19 mouse cellular contexts compared by ENCODE assay signal in genomic region chr11:43144178-43144577, GRCm38 (mm10). TPM values are rescaled to one million over a fixed set of nuclear protein-coding genes. Genes with fewer than 3 reads are reported as not detected.
"Had no signal": no experiment of that assay in that cellular context is flagged by ENCODE, and none has a peak within 500 bp of the region (broad histone marks: within the 10 kb centered on the region; RNA-seq: fewer than 3 reads in every experiment).

No protein-coding gene starts in this region.

- H3K27me3 ChIP-seq: liver, embryonic 15.5 days; lung, embryonic 15.5 days; midbrain, embryonic 12.5 days; midbrain, embryonic 15.5 days; neural tube, embryonic 12.5 days had no signal

- ATAC-seq: liver, postnatal 0 days; lung, postnatal 0 days; midbrain, embryonic 15.5 days had no signal

- H3K4me1 ChIP-seq: liver, embryonic 15.5 days; lung, embryonic 15.5 days; midbrain, embryonic 10.5 days; midbrain, embryonic 12.5 days; midbrain, embryonic 15.5 days; neural tube, embryonic 12.5 days had no signal

- H3K9ac ChIP-seq: liver, embryonic 15.5 days; liver, postnatal 0 days; lung, embryonic 15.5 days; midbrain, embryonic 12.5 days; midbrain, embryonic 15.5 days; neural tube, embryonic 12.5 days had no signal

- H3K4me3 ChIP-seq: liver, embryonic 15.5 days; lung, embryonic 15.5 days; midbrain, embryonic 10.5 days; midbrain, embryonic 12.5 days; midbrain, embryonic 15.5 days; neural tube, embryonic 12.5 days had no signal

- DNase-seq: liver, postnatal 0 days; lung, adult 2 months; lung, postnatal 14 days; lung, postnatal 4 days; right cerebral cortex, postnatal 14 days; spleen, adult 18-20 months; thymus, adult 18-20 months; thymus, postnatal 14 days; thymus, postnatal 36 days had no signal

- H3K4me2 ChIP-seq: liver, embryonic 15.5 days; lung, embryonic 15.5 days; midbrain, embryonic 12.5 days; midbrain, embryonic 15.5 days; neural tube, embryonic 12.5 days had no signal

- H3K9me3 ChIP-seq: liver, embryonic 15.5 days; lung, embryonic 15.5 days; midbrain, embryonic 10.5 days; midbrain, embryonic 12.5 days; midbrain, embryonic 15.5 days; neural tube, embryonic 12.5 days had no signal

- H3K27ac ChIP-seq: liver, embryonic 15.5 days; lung, embryonic 15.5 days; midbrain, embryonic 10.5 days; midbrain, embryonic 12.5 days; midbrain, embryonic 15.5 days; neural tube, embryonic 12.5 days had no signal

- H3K36me3 ChIP-seq: liver, embryonic 15.5 days; lung, embryonic 15.5 days; midbrain, embryonic 10.5 days; midbrain, embryonic 12.5 days; midbrain, embryonic 15.5 days; neural tube, embryonic 12.5 days had no signal

RNA-seq across cellular contexts. Expression of gene Atp10b, which starts 5.5 kb away (rescaled TPM):
- total RNA-seq: megakaryocyte, adult 5-6 weeks; megakaryocyte-erythroid progenitor cell, adult 5-6 weeks; monocyte, adult 5-6 weeks had no signal
- polyA plus RNA-seq: liver, postnatal 0 days had no signal
